Mouse (Mus musculus) CD4-positive, CD25-positive, alpha-beta regulatory T cell, adult 2 months (primary cell): ENCODE measurements around the gene Tmem120b.
A peak's percentile ranks its signal among the peaks of the same experiment; 100 is the strongest.

Experiments used
- DNase-seq: peaks from one replicate; pipeline ENCODE4 v3.0.0-alpha.2; 2012; ENCODE audit warnings: low read depth, low spot score

Gene Tmem120b

DNA sequence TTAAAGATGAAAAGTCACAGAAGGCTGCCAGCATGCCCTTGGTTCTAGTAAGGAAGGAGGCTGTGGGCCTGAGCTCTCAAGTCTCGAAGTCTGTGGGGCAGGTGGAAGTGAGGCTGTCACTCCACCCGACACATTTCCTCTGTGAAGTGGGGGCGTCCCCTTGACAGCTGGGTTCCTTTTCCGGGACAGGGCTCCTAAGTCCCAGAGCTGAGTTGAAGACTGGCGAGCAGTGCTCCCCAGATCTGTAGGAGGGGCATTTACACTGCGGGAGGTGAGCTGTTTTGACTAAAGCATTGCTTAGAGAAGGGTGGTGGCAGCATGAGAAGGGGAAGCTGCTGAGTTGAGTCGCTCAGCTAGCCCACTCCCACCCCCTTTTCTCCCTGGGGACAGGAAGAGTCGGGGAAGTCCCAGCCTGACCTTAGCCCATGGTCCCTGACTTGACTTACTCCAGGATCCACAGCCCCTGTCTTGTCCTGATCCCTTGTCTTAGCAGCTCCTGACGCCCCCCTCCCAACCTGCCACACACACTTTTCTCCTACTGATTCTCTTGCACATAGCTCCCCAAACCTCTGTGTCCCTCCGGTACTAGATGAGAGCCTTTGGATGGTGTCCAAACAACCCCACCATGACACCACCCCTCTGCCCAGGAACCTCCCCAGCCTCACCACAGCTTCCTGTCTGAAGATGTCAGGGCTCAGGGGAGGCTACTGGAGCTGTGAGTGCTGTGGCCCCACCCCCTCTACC lies 60.4 kb downstream of the Tmem120b start:
- DNase-seq, result peak; percentile 94

DNA sequence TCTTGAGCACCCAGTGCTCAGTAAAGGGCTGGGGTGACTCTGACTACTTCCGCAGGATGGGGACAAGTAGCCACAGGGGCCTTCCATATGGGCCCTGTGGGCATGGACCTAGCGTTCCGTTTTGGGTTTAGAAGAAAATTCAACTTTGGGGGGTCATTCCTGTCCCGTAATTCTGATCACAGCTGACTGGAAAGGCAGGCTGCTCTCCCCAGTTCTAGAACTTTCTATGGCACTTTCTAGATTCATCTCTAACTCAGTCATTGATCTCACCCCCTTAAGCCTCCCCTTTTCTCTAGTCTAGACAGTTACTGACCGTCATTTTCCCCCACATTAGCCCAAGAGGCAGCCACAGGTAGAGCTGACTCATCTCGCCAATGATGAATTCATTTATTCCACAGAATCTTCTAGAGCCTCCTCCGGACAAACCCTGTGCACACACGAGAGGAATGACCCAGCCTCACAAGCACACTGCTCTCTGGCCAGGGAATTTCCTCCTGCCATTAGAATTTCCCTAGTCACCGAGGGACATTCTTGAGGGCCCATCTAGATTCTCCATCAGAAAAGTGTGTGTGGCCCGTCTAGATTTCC lies 61.0 kb downstream of the Tmem120b start:
- no peak for DNase-seq

GRCm38 (mm10) chr5:123130030-123130813 lies 62.0 kb downstream of the Tmem120b start:
- no peak for DNase-seq

DNA sequence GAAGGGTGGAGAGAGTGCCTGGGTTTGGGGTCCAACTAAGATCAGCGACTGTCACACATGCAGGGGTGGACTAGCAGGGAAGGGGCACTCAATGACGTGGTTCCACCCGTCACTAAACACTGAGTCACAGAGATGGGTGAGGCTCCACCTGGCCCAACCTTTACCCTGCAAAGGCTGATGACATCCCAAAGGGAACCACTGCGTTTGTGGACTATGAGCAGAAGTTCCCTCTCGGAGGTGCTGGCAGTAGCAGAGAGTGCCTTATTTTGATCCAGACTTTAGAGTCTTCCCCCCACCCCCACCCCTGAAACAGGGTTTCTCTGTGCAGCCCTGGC lies 62.6 kb downstream of the Tmem120b start:
- DNase-seq, result peak; percentile 62

GRCm38 (mm10) chr5:123132308-123133071 lies 64.3 kb downstream of the Tmem120b start, which contains the start of gene Rhof:
Gene Rhof, minus strand, starts transcription at chr5:123132692.
- peak; percentile 95 for DNase-seq

DNA sequence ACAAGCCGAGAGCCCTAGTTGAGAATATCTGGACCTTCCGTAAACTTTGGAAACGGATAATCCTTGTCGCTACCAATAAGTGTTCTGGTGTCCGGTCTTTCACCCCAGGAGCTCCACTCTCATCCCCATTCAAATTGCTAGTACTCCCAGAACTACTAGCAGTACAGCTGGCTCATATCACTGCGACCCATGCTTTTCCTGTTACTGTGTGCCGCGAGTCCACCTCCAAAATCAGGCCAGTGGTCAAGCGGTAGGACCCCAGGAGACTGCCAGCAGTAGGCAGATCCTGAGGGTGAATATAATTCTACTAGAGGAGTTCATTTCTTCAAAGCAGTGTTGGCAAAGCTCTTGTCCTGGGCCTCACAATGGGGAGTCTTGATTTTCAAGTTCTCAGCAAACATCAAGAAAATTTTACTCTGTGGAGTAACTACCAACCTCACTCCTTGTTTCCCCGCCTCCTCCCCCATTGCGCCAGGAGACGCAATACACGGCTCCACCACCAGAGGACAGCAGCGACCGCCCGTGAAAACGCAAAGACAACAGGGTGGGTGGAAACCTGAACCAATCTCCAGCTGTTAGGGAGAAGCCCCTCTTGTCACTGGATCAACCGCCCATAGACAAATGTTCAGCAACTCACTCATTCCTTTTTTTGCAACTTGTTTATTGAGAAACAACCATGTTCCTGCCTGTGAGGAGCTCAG lies 65.0 kb downstream of the Tmem120b start:
- DNase-seq, result peak; percentile 94

DNA sequence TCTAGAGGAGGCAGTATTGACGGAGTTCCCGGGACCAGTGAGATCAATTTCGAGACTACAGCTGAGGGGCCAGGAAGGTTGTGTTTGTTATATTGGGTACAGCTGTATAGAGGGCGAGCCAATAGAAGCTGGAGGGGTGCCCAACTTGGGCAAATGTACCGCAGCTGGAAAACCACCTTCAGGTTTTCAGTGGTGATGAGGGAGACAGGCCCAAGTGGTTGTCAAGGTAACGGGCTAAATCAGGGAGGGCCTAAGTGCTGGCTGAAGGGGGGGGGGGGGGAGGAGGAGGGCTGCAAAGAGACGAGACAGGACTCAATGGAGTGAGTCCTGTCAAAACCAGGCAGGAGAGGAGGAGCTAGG lies 65.5 kb downstream of the Tmem120b start:
- peak; percentile 71 for DNase-seq

- no peak for DNase-seq
These were observed 66.1 kb downstream of the Tmem120b start for GRCm38 (mm10) chr5:123134186-123134874.

- no peak for DNase-seq
These were observed 66.7 kb downstream of the Tmem120b start for GRCm38 (mm10) chr5:123134875-123135382.

- DNase-seq, result no peak
These were observed 67.5 kb downstream of the Tmem120b start for GRCm38 (mm10) chr5:123135471-123136360.

DNA sequence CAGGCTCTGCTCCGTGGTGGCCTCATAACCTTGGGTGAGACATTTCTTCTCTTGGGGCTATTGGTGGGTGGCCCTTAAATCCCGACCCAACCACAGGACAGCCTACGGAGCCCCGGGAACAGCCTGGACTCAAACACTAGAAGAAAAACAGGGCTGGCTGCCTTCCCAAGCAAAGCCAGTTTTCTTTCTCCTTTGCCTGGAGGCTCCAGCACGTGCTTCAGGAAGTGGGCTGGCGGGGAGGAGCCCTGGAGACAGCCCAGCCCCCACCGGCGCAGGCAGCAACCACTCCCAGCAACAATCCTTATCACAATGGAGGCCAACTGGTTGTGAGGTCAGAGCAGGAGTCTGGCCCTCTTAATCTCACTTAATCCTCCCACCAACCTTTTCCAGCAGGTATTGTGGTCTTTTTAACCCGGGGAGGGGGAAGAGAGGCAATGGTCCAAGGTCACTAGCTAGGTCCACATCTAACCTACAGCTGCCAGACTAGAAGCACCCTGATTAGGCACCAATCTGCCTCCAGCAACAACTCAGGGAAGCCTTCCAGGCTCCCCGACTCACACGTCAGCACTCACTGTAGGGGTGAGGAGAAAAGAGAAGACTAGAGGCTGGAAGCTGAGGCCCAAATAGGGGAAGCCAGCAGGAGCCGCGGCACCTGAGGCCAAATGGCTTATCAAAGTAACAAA lies 68.3 kb downstream of the Tmem120b start:
- peak; percentile 67 for DNase-seq

DNA sequence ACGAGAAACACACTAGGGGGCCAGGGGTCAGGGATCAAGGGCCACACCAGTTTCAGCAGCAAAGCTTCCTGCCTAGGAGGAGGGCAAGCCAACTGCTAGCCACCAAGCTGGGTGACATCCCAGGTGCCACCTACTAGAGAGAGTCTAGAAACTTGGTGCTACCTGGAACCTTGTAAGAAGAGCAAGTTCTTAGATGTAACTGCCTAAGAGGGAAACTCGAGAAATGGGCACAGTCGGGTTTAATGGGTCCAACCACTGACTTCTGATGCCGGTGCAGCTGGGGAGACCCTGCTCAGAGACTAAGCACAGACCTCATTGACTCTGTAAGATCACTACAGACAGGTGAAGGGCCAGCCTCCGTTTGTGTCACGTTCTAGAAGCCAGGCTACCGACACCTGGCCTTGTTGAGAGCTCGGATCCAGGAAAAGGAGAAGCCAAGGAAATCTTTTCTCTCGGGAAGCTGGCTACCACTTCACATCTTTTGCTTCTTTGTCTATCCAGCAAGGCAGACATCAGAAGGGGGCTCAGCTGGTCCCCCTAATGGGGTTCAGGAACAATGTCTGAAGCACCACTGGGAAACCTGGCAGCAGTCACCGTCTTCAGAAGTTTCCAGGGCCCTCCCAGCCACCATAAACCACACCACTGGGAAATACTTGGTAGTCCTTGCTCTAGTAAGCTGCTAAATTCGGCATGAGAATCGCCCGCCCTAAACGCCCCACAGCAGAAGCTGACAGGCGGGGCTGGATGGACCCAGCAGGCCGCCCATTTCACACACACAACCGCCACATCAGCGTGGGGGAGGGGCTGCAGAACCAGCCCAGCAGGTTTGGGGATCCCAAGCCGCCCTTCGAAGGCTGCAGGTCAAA lies 69.1 kb downstream of the Tmem120b start:
- peak; percentile 73 for DNase-seq

GRCm38 (mm10) chr5:123137910-123138229 lies 69.7 kb downstream of the Tmem120b start:
- DNase-seq, result no peak

DNA sequence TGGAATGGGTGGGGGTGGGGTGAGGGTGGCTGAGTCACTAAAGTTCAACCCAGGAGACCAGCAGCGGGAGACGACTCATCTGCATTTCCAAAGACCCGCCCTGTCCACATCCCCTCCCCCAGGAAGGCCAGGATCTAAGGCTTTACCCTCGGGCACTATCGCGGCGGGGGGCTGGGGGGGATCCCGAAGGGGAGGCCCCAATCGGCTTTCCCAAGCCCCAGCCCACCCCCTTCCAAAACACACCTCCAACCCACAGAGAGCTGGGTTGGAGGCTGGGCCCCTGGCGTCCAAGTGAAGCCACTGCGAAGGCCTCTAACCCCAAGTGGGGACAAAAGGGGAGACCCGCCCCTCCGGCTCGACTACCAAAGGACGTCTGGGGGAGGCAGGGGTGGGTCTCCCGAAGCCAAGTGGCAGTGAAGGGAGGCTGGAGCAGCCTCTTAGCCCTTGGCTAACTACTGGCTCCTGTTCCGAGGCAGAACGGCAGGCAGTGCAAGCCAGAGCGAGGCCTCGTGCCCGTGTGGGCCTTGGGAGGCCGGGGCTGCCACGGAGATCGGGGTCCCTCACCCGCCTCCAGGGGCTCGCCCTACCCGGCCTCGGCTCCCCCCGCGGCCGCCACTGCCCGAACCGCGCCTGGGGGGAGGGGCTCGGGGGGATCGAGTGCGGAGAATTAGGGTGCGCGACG lies 70.2 kb downstream of the Tmem120b start:
- DNase-seq, result peak; percentile 56

- DNase-seq, result peak; percentile 83
These were observed 70.9 kb downstream of the Tmem120b start for GRCm38 (mm10) chr5:123138953-123139721.

DNA sequence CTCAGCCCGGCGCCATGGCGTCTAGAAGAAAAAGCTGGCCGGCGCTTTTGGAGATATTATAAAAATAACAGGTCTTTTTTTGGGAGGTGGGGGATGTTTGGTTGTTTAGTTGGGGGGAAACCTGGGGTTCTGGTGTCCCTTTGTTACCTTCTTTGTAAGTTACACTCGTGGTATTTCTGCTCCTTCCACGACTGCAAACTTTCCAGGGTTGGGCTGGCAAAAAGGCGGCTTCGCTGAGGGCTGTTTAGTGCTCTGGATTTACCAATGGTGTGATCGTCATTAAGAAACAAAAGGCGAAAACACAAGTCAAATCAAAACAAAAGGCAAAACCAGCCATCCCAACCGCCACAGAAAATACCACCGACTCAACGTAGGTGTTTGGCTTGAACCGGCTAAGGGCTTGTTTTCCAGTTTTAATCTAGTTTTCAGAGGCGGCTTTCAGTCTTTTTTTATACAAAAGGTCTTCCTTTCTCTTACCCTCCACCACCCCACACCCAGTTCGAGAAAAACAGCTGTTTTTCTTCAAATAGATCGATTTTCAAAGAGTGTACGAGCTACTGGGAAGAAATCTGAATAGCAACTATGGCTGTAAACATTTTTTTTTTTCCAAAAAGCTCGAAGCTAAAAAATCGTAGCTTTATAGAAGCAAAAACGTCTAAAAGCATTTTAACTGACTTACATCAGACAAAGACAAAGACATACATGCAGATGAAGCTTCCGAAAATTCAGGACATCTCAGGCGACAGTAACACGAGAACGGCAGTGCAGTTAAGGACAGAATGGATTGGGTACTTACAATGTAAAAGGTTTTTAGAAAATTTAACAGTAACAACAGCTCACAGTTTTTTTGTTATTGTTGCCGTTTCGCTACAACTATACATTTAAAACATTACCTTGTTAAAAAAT lies 71.8 kb downstream of the Tmem120b start:
- peak; percentile 60 for DNase-seq
